Mouse (Mus musculus) gastrocnemius, postnatal 4 days (tissue): Measurements from ENCODE around the gene Tspan9. TPM values are rescaled to one million over a fixed set of nuclear protein-coding genes. Genes with fewer than 3 reads are reported as not detected.

Experiments used
- DNase-seq, 2 experiments: peaks; one replicate each; pipeline ENCODE4 v3.0.0; 2021 to 2022; ENCODE audit warnings: low spot score in 2 of 2, mixed read lengths in 2 of 2
- total RNA-seq, 2 experiments: library from RNA; stranded (reverse); gene quantifications; 2 replicates each; pipeline ENCODE4 v1.2.3; 2021

Tspan9 gene
- total RNA-seq, 2 experiments from 2014 or later, result 151 to 194 TPM

DNA sequence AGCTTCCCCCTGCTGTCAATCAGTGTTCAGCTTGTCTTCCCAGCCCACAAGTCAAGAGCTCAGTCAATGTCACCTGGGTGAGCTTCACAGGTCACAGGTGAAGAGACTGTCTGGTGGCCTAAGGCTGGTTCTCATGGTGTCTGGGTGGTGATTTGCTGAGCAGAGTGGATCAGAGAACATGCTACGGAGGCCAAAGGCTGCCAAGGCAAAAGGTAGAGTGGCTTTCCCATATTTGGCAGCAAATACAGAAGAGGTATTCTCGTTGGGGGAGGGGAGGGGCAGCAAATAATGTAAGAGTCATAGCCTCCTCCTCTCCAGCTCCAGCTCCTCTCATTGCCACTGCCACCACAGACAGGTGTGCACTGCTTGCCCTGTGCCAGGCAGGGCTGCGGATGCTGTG, 37.2 kb downstream of the Tspan9 start:
- no peak for DNase-seq

DNA sequence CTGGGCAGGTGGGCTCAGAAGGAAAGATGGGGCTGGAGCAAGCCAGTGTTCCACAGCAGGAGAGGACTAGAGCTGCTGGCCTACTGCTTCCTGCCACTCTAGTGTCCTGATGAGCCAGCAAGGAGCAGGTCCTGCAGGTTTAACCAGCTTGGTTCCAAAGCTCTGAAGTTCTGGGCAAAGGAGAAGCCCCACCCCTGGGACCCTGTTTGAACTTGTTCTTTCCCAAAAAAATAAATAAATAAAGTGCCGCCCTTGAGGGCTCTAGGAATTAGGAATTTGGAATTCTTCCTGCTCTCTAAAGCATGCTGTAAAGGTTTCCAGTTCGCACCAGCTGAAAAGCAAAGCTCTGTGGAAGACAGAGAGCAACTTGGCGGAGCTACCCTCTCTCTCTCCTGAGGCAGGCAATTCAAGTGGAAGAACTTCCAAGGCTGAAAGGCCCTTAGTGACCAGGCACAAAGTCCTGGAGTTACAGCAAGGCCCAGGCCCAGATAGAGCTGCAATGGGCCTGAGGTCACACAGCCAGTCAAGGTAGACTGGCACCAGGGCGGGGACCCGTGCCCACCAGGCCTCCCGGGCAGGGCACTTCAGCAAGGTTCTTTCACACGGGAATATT, 38.6 kb downstream of the Tspan9 start:
- no peak for DNase-seq

DNA sequence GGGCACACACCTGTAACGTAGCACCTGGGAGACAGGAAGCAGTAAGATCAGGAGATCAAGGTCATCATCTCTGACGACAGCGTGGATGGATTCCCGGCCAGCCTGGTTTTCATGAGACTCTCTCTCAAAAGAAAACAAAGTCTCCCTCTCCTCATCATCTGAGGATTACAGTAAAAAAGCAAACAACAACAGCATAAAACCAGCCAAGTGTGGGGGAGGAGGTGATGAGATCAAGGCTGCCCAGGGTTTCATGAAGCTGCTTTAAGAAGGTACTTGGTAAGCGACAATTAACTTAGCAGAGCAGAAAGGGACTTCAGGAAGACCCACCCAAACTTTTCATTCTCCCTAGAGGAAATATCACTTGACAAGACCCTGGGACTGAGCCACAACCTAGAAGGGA, 39.5 kb downstream of the Tspan9 start:
- no peak for DNase-seq

DNA sequence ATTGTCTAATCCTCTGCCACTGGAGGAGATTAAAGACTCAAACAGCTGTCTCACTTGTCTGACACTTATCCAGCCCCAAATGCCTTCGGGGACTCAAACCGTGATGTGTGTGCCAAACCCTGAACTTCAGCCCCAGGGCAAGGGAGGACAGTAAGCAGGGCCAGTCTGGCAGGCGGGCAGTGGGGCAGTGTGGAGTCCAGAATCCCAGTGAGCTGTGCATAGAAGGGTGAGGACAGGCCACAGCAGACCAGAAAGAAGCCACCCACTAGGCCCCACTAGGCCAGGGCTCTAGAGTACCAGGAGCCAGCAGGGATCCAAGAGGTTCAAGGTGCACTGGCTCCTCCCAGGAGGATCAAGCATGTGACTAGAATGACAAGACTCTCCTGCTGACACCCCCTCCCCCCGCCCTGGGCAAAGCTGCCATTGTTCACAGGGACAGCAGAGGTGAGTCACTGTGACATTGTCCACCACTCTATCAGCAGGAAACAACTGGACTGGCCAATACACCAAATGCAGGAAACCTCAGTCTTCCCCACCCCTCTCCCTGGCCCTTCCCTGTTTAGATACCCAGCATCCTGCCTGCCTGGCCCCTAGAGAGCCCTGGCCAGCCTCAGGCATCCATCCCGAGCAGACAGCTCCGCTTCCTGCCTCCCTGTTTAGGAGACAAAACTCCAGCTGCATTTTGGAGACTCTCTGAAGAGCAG, 40.9 kb downstream of the Tspan9 start:
- DNase-seq, result peak in 1 of 2 experiments; percentile 26

DNA sequence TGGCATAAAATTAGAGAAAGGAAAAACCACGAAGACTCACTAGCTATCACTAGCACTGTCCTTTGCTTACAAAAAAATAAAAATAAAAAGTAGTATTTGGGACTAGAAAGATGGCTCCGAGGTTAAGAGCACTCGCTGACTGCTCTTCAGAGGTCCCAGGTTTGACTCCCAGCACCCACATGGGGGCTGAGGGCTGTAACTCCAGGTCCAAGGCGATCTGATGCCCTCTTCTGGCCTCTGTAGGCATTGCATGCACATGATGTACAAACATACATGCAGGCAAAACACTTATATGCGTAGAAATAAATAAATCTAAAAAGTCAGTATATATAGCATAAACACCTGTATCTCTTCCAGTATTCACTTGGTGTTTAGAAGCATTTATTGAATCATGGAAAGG, 43.5 kb downstream of the Tspan9 start:
- no peak for DNase-seq

DNA sequence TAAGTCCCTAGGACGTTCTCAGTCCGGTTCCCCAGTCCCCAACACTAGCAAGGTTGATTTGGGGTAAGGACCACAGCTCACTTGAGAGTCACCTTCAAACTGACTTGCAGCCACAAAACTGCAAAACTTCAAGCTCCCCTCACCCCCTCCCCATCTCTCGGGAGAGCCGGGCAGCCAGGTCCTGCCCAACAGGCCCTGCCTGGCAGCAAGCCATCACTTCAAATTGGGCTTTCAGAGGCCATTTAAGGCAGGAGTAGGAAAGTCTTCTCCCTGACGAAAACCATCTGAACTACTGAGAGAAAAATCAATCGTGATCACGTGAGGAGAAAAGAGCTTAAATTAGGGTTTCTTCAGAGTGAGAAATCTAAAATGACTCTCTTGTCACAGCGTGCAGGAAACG, 44.2 kb downstream of the Tspan9 start:
- no peak for DNase-seq

DNA sequence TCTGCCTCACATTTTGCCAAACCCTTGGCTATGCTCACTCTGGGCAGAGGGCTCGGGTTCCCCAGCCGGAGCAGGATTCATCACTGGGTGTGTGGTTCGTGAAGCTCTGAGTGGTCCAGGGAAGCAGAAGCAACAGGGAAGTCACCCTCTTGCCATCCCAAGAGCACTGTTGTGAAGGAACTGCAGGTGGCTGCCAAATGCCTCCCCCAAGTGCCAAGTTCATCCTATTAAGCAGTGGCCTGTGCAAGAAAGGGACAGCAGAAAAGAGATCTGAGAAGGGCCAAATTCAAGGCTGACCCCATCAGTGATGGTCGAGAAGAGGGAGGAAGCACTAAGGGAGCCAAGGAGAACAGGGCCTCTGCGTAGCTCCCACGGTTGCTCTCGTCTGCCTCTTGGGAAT, 46.9 kb downstream of the Tspan9 start:
- DNase-seq, result no peak

DNA sequence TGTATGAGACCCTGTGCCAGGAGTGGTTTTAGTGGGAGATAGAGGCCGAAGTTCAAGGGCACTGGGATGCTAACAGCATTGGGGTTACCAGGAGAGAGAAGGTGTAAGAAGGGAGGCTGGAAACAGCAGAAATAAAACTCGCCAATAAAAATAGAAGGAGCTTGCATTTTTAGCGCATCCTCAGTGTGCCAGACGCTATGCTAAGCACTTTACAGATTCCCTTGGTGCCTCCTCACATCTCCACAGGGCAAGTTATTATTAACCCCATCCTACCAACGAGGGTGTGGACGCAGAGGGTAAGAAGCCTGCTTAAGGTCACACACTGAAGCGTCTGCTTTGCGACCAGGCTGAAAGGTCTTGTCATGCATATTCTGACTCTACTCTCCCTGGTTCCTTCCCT, 47.5 kb downstream of the Tspan9 start:
- DNase-seq, result no peak

DNA sequence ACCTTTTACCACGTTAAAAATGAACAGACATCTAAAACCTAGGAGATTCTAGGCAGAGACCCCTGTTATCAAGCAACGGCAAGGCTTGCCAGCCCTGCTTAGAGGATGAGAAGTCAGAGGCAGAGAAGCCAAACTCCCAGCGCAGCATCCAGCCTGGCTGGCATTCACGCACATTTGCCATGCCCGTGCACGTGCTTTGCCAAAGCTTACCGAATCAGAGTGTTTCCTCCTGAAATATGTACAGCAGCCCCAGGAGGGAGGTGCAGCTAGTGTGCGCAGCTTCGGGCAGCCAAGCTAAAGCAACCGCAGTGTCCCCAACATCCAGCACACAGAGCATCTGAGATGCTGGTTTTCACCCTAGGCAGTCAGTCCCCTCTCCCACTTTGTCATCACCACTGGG, 48.3 kb downstream of the Tspan9 start:
- DNase-seq, result no peak

DNA sequence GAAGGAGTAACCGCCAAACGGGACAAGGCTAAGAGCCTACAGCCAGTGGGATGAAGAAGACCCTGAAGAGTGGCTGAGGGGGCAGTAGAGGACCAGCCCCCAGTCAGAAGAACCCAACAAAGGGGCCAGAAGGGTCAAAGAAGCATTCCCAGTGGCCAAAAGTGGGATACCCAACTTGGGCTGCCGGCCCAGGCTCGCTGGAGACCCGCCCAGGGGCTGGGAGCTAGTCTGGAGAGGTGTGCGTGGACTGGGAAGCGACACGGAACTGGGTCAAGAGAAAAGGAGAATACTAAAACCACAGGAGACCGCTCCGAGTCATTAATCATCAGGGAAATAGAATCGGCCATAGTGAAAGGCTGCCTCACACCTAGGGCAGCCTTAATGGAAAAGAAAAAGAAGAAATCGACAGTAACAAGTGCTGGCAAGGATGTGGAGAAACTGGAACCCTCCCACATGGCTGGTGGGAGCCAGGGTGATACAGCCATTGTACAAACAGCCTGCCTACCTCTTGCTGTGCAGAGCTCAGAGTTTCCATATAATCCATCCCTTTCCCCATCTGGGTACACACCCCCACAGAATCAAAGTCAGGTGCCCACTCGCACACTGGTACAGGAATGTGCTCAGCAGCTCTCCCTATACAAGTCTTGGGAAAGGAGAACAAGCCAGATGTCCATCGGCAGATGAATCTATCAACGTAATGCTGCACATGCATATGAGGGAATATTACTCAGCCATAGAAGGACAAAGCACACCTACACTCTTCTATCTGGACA, 49.4 kb downstream of the Tspan9 start:
- no peak for DNase-seq

DNA sequence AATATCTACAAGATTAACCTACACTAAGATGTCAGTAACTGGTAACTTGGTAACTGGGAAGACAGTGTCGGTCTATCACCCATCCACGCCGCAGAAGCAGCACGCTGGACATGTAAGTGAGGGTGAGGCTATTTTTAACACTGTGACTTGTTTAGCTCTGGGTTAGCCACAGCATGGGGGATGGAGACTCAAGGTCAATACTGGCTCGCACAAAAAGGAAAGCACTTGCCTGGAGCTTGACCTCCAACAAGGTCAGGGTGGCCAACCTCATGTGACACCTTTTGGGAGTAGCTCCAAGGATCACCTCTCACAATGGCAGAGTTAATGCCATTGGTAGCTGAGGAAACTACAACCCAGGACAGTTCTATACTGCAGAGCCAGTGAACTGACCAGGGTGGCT, 50.8 kb downstream of the Tspan9 start:
- DNase-seq, result no peak

DNA sequence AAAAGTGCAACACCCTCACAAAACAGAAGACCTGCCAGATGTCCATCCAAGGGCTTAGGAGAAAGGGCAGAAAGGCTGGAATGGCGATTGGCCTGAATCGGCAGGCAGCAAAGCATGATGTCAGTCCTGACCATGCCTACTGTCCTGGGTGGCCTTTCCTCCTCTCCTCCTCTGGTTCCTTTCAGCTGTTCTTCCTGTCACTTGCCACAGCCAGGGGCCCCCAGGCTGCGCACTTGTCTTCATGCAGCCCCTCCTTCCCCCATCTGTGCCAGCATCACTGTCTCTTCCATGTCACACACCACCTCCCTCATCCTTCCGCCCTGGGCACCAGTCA, 51.6 kb downstream of the Tspan9 start:
- no peak for DNase-seq

DNA sequence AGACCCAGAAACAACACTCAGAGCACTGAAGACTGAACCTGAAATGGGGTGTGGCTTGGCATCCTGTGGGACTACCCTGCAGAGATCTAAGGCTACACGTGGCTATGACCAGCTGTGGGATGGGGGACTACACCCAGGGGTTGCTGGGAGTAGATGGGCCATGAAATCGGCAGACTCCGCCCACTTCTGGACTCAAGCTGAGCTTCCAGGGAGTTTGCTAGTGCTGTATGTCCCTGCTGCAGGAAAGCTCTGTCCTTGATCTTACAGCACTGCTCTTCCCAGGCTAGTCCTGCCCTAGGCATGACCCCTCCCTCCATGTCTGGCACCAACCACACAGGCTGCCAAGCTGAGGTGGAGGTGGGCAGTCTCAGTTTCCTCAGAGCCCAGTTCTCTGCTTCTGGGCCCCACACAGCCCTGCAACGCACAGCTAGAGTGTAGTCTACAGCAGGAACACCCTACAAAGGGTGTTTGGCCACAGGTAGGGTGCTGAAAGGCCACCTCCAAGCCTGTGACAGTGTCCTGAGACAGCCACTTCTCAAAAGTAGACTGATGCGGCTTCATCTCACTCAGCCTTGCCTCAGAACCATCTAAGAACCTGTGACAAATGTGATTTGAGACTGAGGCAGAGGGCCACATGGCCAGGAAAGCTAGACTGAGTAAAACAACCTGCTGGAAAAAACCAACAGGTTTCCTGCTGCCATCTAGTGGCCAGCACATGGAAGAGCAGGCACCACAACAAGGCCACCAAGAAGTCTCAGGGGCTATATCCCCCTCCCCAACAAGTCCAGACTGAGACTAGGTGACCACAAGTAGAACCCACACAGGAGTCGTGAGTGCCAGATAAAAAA, 52.2 kb downstream of the Tspan9 start:
- DNase-seq, result no peak

DNA sequence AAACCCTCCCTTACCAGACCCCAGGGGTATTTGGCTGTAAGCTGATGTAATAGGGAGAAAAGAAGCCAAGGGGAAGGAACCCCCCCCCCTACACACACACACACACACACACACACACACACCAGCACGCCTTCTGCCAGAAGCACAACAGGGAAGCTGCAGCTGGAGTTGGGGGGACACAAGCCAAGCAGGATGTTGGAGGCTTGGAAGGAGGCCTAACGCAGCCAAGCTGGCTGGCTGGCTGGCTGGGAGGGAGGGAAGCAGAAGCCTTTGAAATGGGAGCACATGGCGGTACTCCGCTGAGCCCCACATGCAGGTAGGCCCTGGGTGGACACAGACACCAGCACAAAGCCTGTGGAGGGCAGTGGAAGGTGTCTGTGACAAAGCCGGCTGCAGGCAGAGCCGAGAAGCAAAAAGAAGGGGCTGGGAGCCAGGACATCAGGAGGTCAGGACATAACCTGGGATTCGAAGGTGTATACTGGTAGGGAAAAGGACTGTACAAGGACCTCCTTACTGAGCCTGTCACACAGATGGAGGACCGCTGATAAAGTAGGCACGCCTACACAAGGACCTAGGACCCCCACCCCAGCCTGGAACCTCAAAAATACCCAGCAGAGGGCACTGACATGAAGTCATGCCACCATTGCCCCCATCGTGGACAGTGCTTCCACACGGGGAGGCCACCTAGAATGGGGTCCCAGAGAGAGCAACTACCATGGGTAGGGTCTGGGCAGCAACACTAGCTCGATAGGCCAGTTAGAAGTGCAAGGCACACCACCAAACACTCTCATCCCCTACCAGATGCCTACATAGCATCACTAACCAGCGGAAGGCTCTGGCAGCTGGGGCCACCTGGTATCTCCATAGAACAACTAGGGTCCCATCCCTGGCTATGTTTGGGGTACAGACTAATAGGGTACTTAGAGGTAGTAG, 53.4 kb downstream of the Tspan9 start:
- DNase-seq, result peak; percentile 71 to 84

DNA sequence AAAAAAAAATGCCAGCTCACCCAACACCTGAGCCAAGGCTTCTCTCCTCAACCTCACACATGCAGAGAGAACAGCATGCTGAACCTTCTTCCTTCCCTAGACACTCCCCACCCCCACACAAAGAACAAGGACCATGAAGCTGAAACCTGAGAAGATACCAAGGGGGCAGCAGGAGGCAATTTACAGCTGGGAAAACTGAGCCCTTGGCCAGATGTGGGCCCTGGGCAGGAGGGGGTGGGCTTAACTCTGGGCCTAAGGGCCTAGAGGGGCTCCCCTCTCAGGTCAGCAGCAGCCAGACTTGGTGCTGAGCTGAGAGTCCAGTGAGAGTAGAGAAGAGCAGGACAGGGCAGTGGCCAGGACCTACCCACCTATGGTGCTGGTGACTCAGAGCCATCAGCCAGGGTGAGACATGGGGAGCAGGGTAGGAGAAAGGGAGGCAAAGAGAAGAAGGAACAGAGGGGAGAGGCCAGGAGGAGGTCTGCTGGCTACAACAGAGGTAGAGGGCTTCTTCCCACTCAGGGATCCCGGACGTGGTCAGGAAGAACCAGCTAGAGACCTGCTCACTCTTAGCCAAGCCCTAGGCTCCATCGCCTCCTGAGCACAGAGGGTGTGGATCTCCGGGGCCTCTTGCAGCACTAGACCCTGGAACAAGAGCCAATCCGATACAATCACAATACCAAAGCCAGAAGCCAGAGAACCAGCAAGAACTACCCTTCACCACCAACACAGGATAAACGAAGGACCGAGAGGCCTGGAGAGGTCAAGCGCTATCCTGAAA, 54.5 kb downstream of the Tspan9 start:
- no peak for DNase-seq

DNA sequence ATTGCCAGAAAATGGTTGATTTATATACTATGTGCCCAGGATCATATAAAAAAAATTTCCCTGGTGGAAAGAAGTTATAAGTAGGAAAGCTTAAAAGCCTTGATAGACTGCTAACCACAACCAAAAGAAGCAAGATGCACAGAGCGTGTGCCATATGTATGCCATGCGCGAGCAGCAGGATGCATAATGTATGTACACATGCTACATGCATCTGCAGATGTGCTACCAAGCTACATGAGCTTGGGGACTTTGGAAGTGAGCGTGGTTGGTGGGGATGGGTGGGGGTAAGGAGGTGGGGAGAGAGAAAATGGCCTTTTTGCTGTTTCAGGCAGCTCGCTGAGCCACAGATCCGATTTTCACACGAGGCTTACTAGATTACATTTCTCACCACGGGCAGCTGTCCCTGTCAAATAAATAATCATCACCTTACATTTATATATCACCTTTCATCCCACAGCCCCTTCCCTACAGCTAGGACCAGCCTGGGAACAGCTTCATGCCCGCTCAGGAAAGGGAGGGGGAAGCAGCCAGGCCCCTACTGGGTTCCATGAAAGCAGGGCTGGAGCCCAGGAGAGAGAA, 57.8 kb downstream of the Tspan9 start:
- no peak for DNase-seq

DNA sequence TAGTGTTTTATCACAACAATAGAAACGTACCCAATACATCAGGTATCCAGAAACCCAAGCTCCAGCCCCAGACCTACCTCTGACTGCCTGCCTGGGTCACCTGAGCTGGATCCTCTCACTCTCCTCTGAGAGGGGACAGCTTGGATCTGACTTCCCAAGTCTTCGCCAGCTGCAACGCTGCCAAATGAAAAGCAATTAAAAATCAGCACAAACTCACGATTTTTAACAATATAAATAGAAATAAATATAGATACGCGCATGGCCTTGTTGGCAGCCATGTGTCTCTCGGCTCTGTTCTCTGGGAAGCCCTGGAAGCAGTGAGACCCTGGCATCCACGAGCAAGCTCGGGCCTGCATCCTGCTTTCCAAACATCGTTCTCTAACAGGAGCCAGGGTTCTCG, 60.1 kb downstream of the Tspan9 start:
- no peak for DNase-seq

DNA sequence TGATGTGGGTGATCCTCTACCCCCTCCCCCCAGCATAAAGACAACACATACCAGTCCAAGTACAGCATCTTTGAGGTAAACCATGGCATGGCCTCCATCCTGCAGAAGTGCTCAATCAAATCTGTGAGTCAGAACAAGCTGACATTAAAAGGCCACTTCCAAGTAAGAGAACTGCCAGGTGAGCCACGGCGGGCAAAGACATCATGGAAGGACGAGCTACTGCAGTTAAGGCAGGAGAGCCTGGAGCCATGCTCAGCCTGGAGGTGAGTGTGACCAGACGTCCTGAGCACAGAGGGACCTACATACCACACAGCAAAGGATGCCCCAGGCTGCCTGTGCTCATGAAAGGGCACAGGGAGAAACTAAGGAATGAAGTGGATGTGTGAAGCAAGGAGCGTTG, 61.6 kb downstream of the Tspan9 start:
- no peak for DNase-seq

DNA sequence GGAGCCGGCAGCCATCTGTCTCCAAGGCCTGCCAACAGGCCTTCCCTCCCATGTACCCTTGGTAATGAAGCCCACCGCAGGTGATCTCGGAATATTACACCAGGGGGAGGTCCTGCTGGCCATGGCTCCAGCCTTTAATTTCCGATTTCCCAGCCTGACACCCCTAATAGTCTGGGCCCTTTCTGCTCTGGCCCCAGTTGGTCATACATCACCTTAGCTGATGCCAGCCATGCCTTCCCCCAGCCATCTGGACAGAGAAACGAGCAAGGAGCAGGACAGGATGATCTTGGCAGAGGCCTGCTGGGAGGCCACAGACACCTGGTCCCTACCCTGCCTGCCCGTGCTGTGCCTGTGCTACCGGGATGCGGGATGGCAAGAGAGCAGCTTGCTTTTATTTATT, 62.1 kb downstream of the Tspan9 start:
- no peak for DNase-seq
